Mouse (Mus musculus): ENCODE data around the gene Gpatch4.

DNA sequence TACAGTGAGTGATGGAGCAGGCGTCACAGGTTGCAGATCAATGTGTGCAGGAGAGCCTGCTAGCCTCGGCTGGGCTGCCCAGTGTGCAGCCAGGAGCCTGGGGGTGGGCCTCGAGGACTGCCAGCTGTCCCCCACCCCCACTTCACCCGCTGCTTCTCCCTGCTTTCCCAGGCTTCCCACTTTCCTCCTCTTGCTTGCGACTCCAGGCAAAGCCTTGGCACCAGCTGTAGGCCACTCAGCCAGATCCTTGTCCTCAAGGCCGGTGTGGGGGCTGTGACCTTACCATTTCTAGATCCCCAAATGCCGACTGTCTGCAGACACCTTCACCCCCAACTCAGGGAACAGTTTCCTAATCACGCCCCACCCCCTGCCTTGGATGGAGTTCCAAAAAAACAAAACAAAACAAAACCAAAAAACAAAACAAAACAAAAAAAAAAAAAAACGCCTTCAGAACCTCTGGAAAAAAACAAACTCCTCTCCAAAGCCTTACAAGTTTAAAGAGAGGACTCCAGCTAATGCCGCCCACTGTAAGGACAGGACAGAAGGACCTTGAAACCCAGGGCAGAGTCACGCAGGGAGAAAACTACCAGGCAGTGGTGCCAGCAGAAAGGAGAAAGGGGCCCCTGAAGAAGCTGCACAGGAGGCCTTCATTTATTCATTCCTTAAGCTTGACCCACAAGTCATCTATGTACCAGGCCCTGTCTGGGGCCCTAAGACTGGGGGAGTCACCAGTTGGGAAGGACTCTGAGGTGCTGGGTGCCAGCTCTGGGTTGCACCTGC is 41.9 kb upstream of the Gpatch4 start:
- TF ChIP-seq CTCF (IDR thresholded peaks at IDR 0.05; ENCODE audit: low read depth, low read length) (no peak), POLR2A (IDR thresholded peaks at IDR 0.05; ENCODE audit: insufficient read depth, low read length) (no peak)

Measured in ES-Bruce4 (cell line).